Mouse (Mus musculus) hindbrain, embryonic 11.5 days (tissue): Measurements from ENCODE around the gene Npr1. TPM values are rescaled to one million over a fixed set of nuclear protein-coding genes. Genes with fewer than 3 reads are reported as not detected.

Experiments used
- ATAC-seq: fragments of 200-750 bp; cut with Nextera tagmentation; 2 replicates; pipeline ENCODE4 v1.8.0; 2017; ENCODE audit warnings: mild to moderate bottlenecking, moderate TSS enrichment, moderate library complexity; ENCODE audit not compliant: low FRiP score
- DNase-seq: peaks from one replicate; pipeline ENCODE4 v3.0.0-alpha.2; 2015; ENCODE audit warnings: low spot score
- H3K27ac ChIP-seq: fragments of 300-500 bp; sonication (generic); 2 replicates; pipeline ENCODE4 v1.5.1; 2014; ENCODE audit warnings: mild to moderate bottlenecking, low read depth, low read length
- H3K27me3 ChIP-seq: fragments of 300-500 bp; sonication (generic); 2 replicates; pipeline ENCODE4 v1.6.1; 2014; ENCODE audit warnings: mild to moderate bottlenecking, low read length, moderate library complexity, mixed read lengths; ENCODE audit not compliant: control insufficient read depth, insufficient read depth
- H3K36me3 ChIP-seq: fragments of 300-500 bp; sonication (generic); 2 replicates; pipeline ENCODE4 v1.6.1; 2014; ENCODE audit warnings: mild to moderate bottlenecking, low read length, moderate library complexity, mixed read lengths; ENCODE audit not compliant: control insufficient read depth, insufficient read depth
- H3K4me1 ChIP-seq: fragments of 300-500 bp; sonication (generic); replicated peaks from 2 replicates; pipeline ENCODE4 v1.6.1; 2014; ENCODE audit warnings: low read length, mixed read lengths; ENCODE audit not compliant: control insufficient read depth, insufficient read depth
- H3K4me2 ChIP-seq: fragments of 300-500 bp; sonication (generic); replicated peaks from 2 replicates; pipeline ENCODE4 v1.6.1; 2014; ENCODE audit warnings: mild to moderate bottlenecking, low read depth, low read length
- H3K4me3 ChIP-seq: fragments of 300-500 bp; sonication (generic); 2 replicates; pipeline ENCODE4 v1.5.1; 2014; ENCODE audit warnings: low read depth, low read length
- H3K9ac ChIP-seq: fragments of 300-500 bp; sonication (generic); 2 replicates; pipeline ENCODE4 v1.6.1; 2014; ENCODE audit warnings: low read depth, low read length
- H3K9me3 ChIP-seq: fragments of 300-500 bp; sonication (generic); 2 replicates; pipeline ENCODE4 v1.6.1; 2016; ENCODE audit warnings: low read length; ENCODE audit not compliant: control insufficient read depth
- WGBS: fragments of 180-500 bp; shearing (Covaris S2); extraction: QIAGEN DNeasy Blood & Tissue Kit; methylation state at CpG from one replicate; pipeline ENCODE4 v1.1.7; 2014; 5-methylcytosine and 5-hydroxymethylcytosine counted together
- polyA plus RNA-seq: library from polyadenylated mRNA; unstranded; fragments of >200 nt; fragmentation: Nextera tagmentation; extraction: Ambion mirVana; gene quantifications from 2 replicates; pipeline ENCODE4 v1.2.1, GENCODE M21; 2014

Gene Npr1
- polyA plus RNA-seq, 1 experiment from 2014 or later, result 3.7 TPM

GRCm38 (mm10) chr3:90423549-90423948 is 42.1 kb downstream of the Npr1 start:
- Histone ChIP-seq H3K27ac (no peak overlapping the region), H3K9me3 (no peaks in the 10 kb centered on the region), H3K4me2 (no peak overlapping the region), H3K4me1 (no peaks in the 10 kb centered on the region), H3K27me3 (no peaks in the 10 kb centered on the region), H3K9ac (no peak overlapping the region), H3K4me3 (no peak overlapping the region), H3K36me3 (0 out of 2 replicates have a peak, but pooled peaks cover 6% of the 10 kb centered on the region)
- DNase-seq, result no peak
- ATAC-seq, result no peak

DNA sequence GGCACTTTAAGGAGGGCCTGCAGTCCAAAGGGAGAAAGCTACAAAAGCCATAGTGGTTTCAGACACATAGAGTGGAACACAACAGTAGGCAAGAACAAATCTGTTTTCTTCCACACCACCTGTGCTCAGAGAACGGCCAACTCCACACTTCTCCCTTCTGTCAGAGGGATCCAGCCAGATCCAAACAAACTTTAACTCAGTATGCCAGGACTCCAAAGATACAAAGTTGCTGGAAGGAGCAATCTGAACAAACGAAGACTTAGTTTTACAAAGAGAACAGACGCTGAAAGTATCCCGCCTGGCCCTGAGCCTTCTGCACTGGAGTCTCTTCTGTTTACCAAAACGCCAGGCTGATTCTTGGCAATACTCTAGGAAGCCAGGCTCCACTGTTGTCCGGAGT is 45.0 kb downstream of the Npr1 start:
- Histone ChIP-seq H3K9ac (no peak overlapping the region), H3K4me2 (no peak overlapping the region)
- no peak for ATAC-seq

GRCm38 (mm10) chr3:90413011-90413396 is 52.7 kb downstream of the Npr1 start:
- DNase-seq (no peak), ATAC-seq (peak; percentile 27; the same call in 1 of the 2 replicates)
- Histone ChIP-seq H3K9ac (no peak overlapping the region), H3K27ac (no peak overlapping the region), H3K4me3 (no peak overlapping the region), H3K36me3 (peaks cover 4% of the 10 kb centered on the region; the same call in 1 of the 2 replicates), H3K4me1 (no peaks in the 10 kb centered on the region), H3K9me3 (no peaks in the 10 kb centered on the region), H3K4me2 (no peak overlapping the region), H3K27me3 (no peaks in the 10 kb centered on the region)
- 65% methylated on average over 3 of the region's 3 CpGs for WGBS

More for the DNA sequence above, 45.0 kb downstream of the Npr1 start:
- DNase-seq, result no peak
- 0 out of 2 replicates have a peak, but pooled peaks cover 6% of the 10 kb centered on the region for H3K36me3 ChIP-seq
- H3K4me1 ChIP-seq, result no peaks in the 10 kb centered on the region
- H3K27me3 ChIP-seq, result no peaks in the 10 kb centered on the region
- WGBS, result 91% methylated on average over 6 of the region's 6 CpGs
- no peaks in the 10 kb centered on the region for H3K9me3 ChIP-seq
- H3K4me3 ChIP-seq, result no peak overlapping the region
- H3K27ac ChIP-seq, result no peak overlapping the region

- WGBS, result 50% methylated on average over 5 of the region's 5 CpGs
- Histone ChIP-seq H3K4me1 (no peaks in the 10 kb centered on the region), H3K4me3 (no peak overlapping the region), H3K9ac (no peak overlapping the region), H3K27me3 (no peaks in the 10 kb centered on the region), H3K4me2 (no peak overlapping the region), H3K36me3 (peaks cover 4% of the 10 kb centered on the region; the same call in 1 of the 2 replicates), H3K27ac (no peak overlapping the region), H3K9me3 (no peaks in the 10 kb centered on the region)
- DNase-seq, result peak; percentile 84
- peak; percentile 33; the same call in 1 of the 2 replicates for ATAC-seq
Observed at GRCm38 (mm10) chr3:90412312-90413010, 53.2 kb downstream of the Npr1 start.

GRCm38 (mm10) chr3:90408721-90409120 is 56.9 kb downstream of the Npr1 start:
- H3K9ac ChIP-seq, result no peak overlapping the region
- H3K4me2 ChIP-seq, result no peak overlapping the region
- H3K27ac ChIP-seq, result no peak overlapping the region
- WGBS, result 93% methylated on average over 3 of the region's 3 CpGs
- H3K9me3 ChIP-seq, result no peaks in the 10 kb centered on the region
- H3K4me3 ChIP-seq, result no peak overlapping the region
- DNase-seq (no peak), ATAC-seq (no peak)
- H3K27me3 ChIP-seq, result no peaks in the 10 kb centered on the region
- H3K4me1 ChIP-seq, result no peaks in the 10 kb centered on the region
- peaks cover 11% of the 10 kb centered on the region for H3K36me3 ChIP-seq

- 94% methylated on average over 5 of the region's 5 CpGs for whole genome bisulfite sequencing
- no peak for DNase-seq
Observed at GRCm38 (mm10) chr3:90406414-90406813, 59.3 kb downstream of the Npr1 start.

DNA sequence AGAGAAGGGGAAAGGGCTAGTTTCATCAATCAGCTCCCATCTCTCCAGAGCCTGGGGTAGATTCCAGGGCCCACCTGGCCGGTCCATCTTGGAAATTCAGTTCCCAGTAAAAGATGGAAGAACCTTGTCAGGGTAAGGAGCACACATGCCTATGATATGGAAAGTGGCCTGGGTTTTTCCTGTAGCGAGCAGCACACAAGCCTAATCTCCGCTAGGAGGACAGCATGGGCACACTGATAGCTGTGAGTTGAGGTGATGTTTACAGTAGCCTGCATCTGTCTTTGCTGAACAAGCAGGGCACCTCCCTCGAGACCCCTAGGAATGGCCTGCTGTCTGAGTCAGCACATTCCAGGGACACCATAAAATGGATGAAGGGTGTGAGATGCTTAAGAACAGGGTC is 61.1 kb downstream of the Npr1 start:
- H3K36me3 ChIP-seq, result peaks cover 29% of the 10 kb centered on the region
- 80% methylated on average over 4 of the region's 4 CpGs for WGBS
- H3K4me3 ChIP-seq, result no peak overlapping the region

More at GRCm38 (mm10) chr3:90406414-90406813, 59.3 kb downstream of the Npr1 start:
- Histone ChIP-seq H3K9me3 (no peaks in the 10 kb centered on the region), H3K27me3 (no peaks in the 10 kb centered on the region), H3K9ac (no peak overlapping the region), H3K4me2 (no peak overlapping the region), H3K27ac (no peak overlapping the region), H3K36me3 (peaks cover 21% of the 10 kb centered on the region), H3K4me1 (no peaks in the 10 kb centered on the region), H3K4me3 (no peak overlapping the region)
- ATAC-seq, result no peak

GRCm38 (mm10) chr3:90404121-90404520 is 61.5 kb downstream of the Npr1 start:
- Histone ChIP-seq H3K4me2 (no peak overlapping the region), H3K36me3 (peaks cover 33% of the 10 kb centered on the region), H3K27ac (no peak overlapping the region), H3K4me3 (no peak overlapping the region), H3K9me3 (no peaks in the 10 kb centered on the region), H3K9ac (no peak overlapping the region), H3K4me1 (no peaks in the 10 kb centered on the region), H3K27me3 (no peaks in the 10 kb centered on the region)
- DNase-seq, result no peak
- no peak for ATAC-seq
- 97% methylated on average over 3 of the region's 3 CpGs for WGBS

More for the DNA sequence above, 61.1 kb downstream of the Npr1 start:
- Histone ChIP-seq H3K4me1 (no peaks in the 10 kb centered on the region), H3K27ac (no peak overlapping the region), H3K9ac (no peak overlapping the region), H3K27me3 (no peaks in the 10 kb centered on the region), H3K9me3 (no peaks in the 10 kb centered on the region), H3K4me2 (no peak overlapping the region)
- ATAC-seq (no peak), DNase-seq (no peak)

DNA sequence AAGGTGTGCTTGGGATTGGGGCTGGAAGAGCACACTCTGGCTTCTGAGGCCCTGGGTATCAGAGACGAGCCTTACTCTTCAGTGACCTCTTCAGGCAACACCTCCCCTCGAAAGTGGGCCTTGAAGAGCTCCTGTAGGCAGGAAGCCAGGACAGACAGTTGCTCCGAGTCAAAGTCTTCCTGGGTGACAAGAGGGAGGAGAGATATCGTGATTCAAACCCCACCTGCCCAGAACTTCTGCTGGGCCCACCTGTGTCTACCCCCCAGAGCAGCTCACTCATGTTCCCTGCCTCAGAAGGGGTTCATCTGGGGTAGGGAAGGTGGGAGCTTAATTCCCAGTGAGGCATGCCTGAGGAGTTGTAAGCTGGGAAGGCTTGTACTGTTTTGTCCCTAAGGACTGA is 64.7 kb downstream of the Npr1 start:
- 89% methylated on average over 4 of the region's 4 CpGs for WGBS

More for the DNA sequence above, 64.7 kb downstream of the Npr1 start:
- H3K4me2 ChIP-seq, result no peak overlapping the region
- no peak overlapping the region for H3K27ac ChIP-seq
- H3K36me3 ChIP-seq, result peaks cover 29% of the 10 kb centered on the region
- ATAC-seq (no peak), DNase-seq (no peak)
- no peaks in the 10 kb centered on the region for H3K9me3 ChIP-seq
- H3K4me1 ChIP-seq, result no peaks in the 10 kb centered on the region
- H3K27me3 ChIP-seq, result no peaks in the 10 kb centered on the region
- no peak overlapping the region for H3K9ac ChIP-seq
- H3K4me3 ChIP-seq, result no peak overlapping the region
